Mouse (Mus musculus) layer of hippocampus, adult 9-11 months (tissue): ENCODE results near the gene Gm4559.
"Not testable (repeated sequence)": the region's sequence is repeated elsewhere in the genome, so short reads cannot be mapped to it uniquely, and the experiment has no call there.

ENCODE experiments used
- DNase-seq: peaks from one replicate; pipeline ENCODE4 v3.0.0; 2022

Gm4559 gene

DNA sequence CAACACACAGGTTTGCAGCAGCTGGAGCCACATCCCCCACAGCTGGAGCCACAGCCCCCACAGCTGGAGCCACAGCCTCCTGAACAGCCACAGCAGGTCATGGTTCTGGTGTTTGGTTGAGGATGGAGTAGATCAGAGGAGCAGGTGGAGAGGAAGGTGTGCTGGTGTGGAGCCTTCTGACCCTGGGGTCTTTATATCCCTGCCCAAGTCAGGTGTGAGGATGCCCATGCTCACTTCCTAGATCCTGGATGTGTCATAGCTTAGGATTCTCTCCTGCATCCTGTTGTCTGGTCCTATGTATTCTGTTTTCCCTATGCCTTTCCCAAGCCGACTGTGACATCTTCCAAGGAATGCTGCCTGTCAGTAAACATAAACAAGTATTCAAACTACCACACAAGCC, 15.9 kb downstream of the Gm4559 start, which contains the start of gene Gm2431:
Gm2431 (minus strand) TSS at position 101 of the 400 bp plus-strand sequence.
- not testable (repeated sequence) for DNase-seq

- peak; percentile 10 for DNase-seq
These were observed 18.6 kb downstream of the Gm4559 start for GRCm38 (mm10) chr7:142255517-142255916.

GRCm38 (mm10) chr7:142249824-142250223, 24.3 kb downstream of the Gm4559 start:
- peak; percentile 13 for DNase-seq

DNA sequence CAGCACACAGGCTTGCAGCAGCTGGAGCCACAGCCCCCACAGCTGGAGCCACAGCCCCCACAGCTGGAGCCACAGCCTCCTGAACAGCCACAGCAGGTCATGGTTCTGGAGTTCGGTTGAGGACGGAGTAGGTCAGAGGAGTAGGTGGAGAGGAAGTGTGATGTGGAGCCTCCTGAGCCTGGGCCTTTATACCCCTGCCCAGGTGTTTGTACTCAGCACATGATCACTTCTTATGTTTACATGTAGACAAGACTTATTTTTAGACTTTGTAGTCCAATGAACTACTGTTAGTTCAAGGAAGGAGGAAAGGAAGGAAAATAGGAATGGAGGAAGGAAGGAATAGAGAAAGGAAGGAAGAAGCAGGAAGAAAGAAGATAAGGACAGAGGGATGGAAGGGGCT, 33.2 kb downstream of the Gm4559 start, which contains the start of gene Gm40460:
Gm40460 (minus strand) TSS at position 101 of the 400 bp plus-strand sequence.
- no peak for DNase-seq

GRCm38 (mm10) chr7:142231540-142231939, 42.6 kb downstream of the Gm4559 start:
- no peak for DNase-seq

- DNase-seq: not testable (repeated sequence)
These were observed 44.3 kb downstream of the Gm4559 start, which contains the start of gene Krtap5-5 for GRCm38 (mm10) chr7:142229871-142230270. Krtap5-5 (minus strand) TSS chr7:142229971.

- no peak for DNase-seq
These were observed 49.6 kb downstream of the Gm4559 start for GRCm38 (mm10) chr7:142224518-142224917.
